Mouse (Mus musculus): ENCODE measurements around the gene Wfdc1.

Gene Wfdc1

GRCm38 (mm10) chr8:119691989-119692388 is 25.8 kb downstream of the Wfdc1 start:
- no peak for DNase-seq (ENCODE audit: low spot score)

GRCm38 (mm10) chr8:119694696-119695095 is 28.5 kb downstream of the Wfdc1 start:
- no peak for DNase-seq (ENCODE audit: low spot score)

GRCm38 (mm10) chr8:119697163-119697562 is 31.0 kb downstream of the Wfdc1 start:
- no peak for DNase-seq (ENCODE audit: low spot score)

- DNase-seq (ENCODE audit: low spot score) = peak; percentile 22
Measured at GRCm38 (mm10) chr8:119698960-119699359, 32.8 kb downstream of the Wfdc1 start.

- DNase-seq (ENCODE audit: low spot score) = no peak
Measured at GRCm38 (mm10) chr8:119699549-119700134, 33.5 kb downstream of the Wfdc1 start, which contains the start of gene Atp2c2. Gene Atp2c2 (plus strand): TSS chr8:119700009.

GRCm38 (mm10) chr8:119702965-119703364 is 36.8 kb downstream of the Wfdc1 start:
- no peak for DNase-seq (ENCODE audit: low spot score)

- no peak for DNase-seq (ENCODE audit: low spot score)
Measured at GRCm38 (mm10) chr8:119707146-119707545, 41.0 kb downstream of the Wfdc1 start.

- DNase-seq (ENCODE audit: low spot score) = no peak
Measured at GRCm38 (mm10) chr8:119708471-119708870, 42.3 kb downstream of the Wfdc1 start.

GRCm38 (mm10) chr8:119708878-119709702 is 42.9 kb downstream of the Wfdc1 start:
- no peak for DNase-seq (ENCODE audit: low spot score)

- DNase-seq (ENCODE audit: low spot score) = no peak
Measured at GRCm38 (mm10) chr8:119709703-119710093, 43.5 kb downstream of the Wfdc1 start.

- no peak for DNase-seq (ENCODE audit: low spot score)
Measured at GRCm38 (mm10) chr8:119712226-119712625, 46.1 kb downstream of the Wfdc1 start.

- no peak for DNase-seq (ENCODE audit: low spot score)
Measured at GRCm38 (mm10) chr8:119713421-119713820, 47.3 kb downstream of the Wfdc1 start.

GRCm38 (mm10) chr8:119715221-119715620 is 49.1 kb downstream of the Wfdc1 start:
- DNase-seq (ENCODE audit: low spot score) = no peak

- DNase-seq (ENCODE audit: low spot score) = no peak
Measured at GRCm38 (mm10) chr8:119716730-119717299, 50.6 kb downstream of the Wfdc1 start.

- DNase-seq (ENCODE audit: low spot score) = peak; percentile 16
Measured at GRCm38 (mm10) chr8:119717765-119718164, 51.6 kb downstream of the Wfdc1 start.

- DNase-seq (ENCODE audit: low spot score) = no peak
Measured at GRCm38 (mm10) chr8:119719011-119719501, 52.9 kb downstream of the Wfdc1 start.

- no peak for DNase-seq (ENCODE audit: low spot score)
Measured at GRCm38 (mm10) chr8:119722348-119722747, 56.2 kb downstream of the Wfdc1 start.

GRCm38 (mm10) chr8:119723676-119724075 is 57.5 kb downstream of the Wfdc1 start:
- DNase-seq (ENCODE audit: low spot score) = no peak

GRCm38 (mm10) chr8:119724596-119724995 is 58.4 kb downstream of the Wfdc1 start:
- DNase-seq (ENCODE audit: low spot score) = no peak

- DNase-seq (ENCODE audit: low spot score) = no peak
Measured at GRCm38 (mm10) chr8:119727093-119727492, 60.9 kb downstream of the Wfdc1 start.

GRCm38 (mm10) chr8:119728351-119728895 is 62.3 kb downstream of the Wfdc1 start:
- no peak for DNase-seq (ENCODE audit: low spot score)

- DNase-seq (ENCODE audit: low spot score) = no peak
Measured at GRCm38 (mm10) chr8:119732072-119732471, 65.9 kb downstream of the Wfdc1 start.

Data from spleen, adult 12 weeks (tissue).